Mouse (Mus musculus) forebrain, embryonic 14.5 days (tissue): Measurements from ENCODE around the gene Gm10974. TPM values are rescaled to one million over a fixed set of nuclear protein-coding genes. Genes with fewer than 3 reads are reported as not detected.

Experiments used
- ATAC-seq: fragments of 200-750 bp; cut with Nextera tagmentation; 2 replicates; pipeline ENCODE4 v1.8.0; 2017; ENCODE audit warnings: mild to moderate bottlenecking, moderate library complexity
- DNase-seq: peaks from one replicate; pipeline ENCODE4 v3.0.0-alpha.2; 2015; ENCODE audit warnings: low spot score
- H3K27ac ChIP-seq: fragments of 300-500 bp; sonication (generic); 2 replicates; pipeline ENCODE4 v1.5.1; 2014; ENCODE audit warnings: low read depth, mild to moderate bottlenecking, control low read depth, low read length, moderate library complexity
- H3K27me3 ChIP-seq: fragments of 300-500 bp; sonication (generic); replicated peaks from 2 replicates; pipeline ENCODE4 v1.6.1; 2014; ENCODE audit warnings: low read length, control low read depth, mixed read lengths; ENCODE audit not compliant: control insufficient read depth, insufficient read depth
- H3K36me3 ChIP-seq: fragments of 300-500 bp; sonication (generic); 2 replicates; pipeline ENCODE4 v1.6.1; 2014; ENCODE audit warnings: low read length, control low read depth; ENCODE audit not compliant: control insufficient read depth, insufficient read depth
- H3K4me1 ChIP-seq: fragments of 300-500 bp; sonication (generic); 2 replicates; pipeline ENCODE4 v1.6.1; 2014; ENCODE audit warnings: antibody characterized with exemption, low read length, control low read depth; ENCODE audit not compliant: control insufficient read depth, insufficient read depth
- H3K4me2 ChIP-seq: fragments of 300-500 bp; sonication (generic); 2 replicates; pipeline ENCODE4 v1.6.1; 2014; ENCODE audit warnings: mild to moderate bottlenecking, control low read depth, low read length
- H3K4me3 ChIP-seq: fragments of 300-500 bp; sonication (generic); 2 replicates; pipeline ENCODE4 v1.5.1; 2014; ENCODE audit warnings: low read depth, low read length, control low read depth
- H3K9ac ChIP-seq: fragments of 300-500 bp; sonication (generic); 2 replicates; pipeline ENCODE4 v1.6.1; 2014; ENCODE audit warnings: mild to moderate bottlenecking, low read length, control low read depth, moderate library complexity
- H3K9me3 ChIP-seq: fragments of 300-500 bp; sonication (generic); replicated peaks from 2 replicates; pipeline ENCODE4 v1.6.1; 2016; ENCODE audit warnings: low read length, control low read depth, mixed read lengths; ENCODE audit not compliant: control insufficient read depth
- WGBS: fragments of 180-500 bp; shearing (Covaris S2); extraction: QIAGEN DNeasy Blood & Tissue Kit; methylation state at CpG from one replicate; pipeline ENCODE4 v1.1.7; 2014; 5-methylcytosine and 5-hydroxymethylcytosine counted together
- polyA plus RNA-seq: library from polyadenylated mRNA; unstranded; fragments of >200 nt; fragmentation: Nextera tagmentation; extraction: Ambion mirVana; gene quantifications from 2 replicates; pipeline ENCODE4 v1.2.1, GENCODE M21; 2014

Gene Gm10974
- polyA plus RNA-seq, 1 experiment from 2014 or later: not detected

- Histone ChIP-seq H3K9ac (no peak overlapping the region), H3K27ac (no peak overlapping the region), H3K4me3 (no peak overlapping the region), H3K27me3 (no peaks in the 10 kb centered on the region), H3K4me1 (no peaks in the 10 kb centered on the region), H3K4me2 (no peak overlapping the region), H3K9me3 (no peaks in the 10 kb centered on the region), H3K36me3 (no peaks in the 10 kb centered on the region)
- ATAC-seq (no peak), DNase-seq (no peak)
- 82% methylated on average over 6 of the region's 6 CpGs for WGBS
Observed at GRCm38 (mm10) chr7:66370970-66371369, 5.3 kb downstream of the Gm10974 start.

- no peak overlapping the region for H3K9ac ChIP-seq
- ATAC-seq (no peak), DNase-seq (no peak)
- H3K4me3 ChIP-seq: no peak overlapping the region
- no peaks in the 10 kb centered on the region for H3K36me3 ChIP-seq
- H3K4me2 ChIP-seq: no peak overlapping the region
- no peaks in the 10 kb centered on the region for H3K4me1 ChIP-seq
- 98% methylated on average over 3 of the region's 3 CpGs for WGBS
- H3K27ac ChIP-seq: no peak overlapping the region
- H3K27me3 ChIP-seq: no peaks in the 10 kb centered on the region
- no peaks in the 10 kb centered on the region for H3K9me3 ChIP-seq
Observed at GRCm38 (mm10) chr7:66373391-66373790, 7.7 kb downstream of the Gm10974 start.

- ATAC-seq (no peak), DNase-seq (no peak)
- Histone ChIP-seq H3K9me3 (no peaks in the 10 kb centered on the region), H3K36me3 (no peaks in the 10 kb centered on the region), H3K27ac (no peak overlapping the region), H3K4me1 (no peaks in the 10 kb centered on the region), H3K4me3 (no peak overlapping the region), H3K4me2 (no peak overlapping the region), H3K27me3 (no peaks in the 10 kb centered on the region), H3K9ac (no peak overlapping the region)
- 87% methylated on average over 4 of the region's 4 CpGs for WGBS
Observed at GRCm38 (mm10) chr7:66375736-66376135, 10.0 kb downstream of the Gm10974 start.

- ATAC-seq (no peak), DNase-seq (no peak)
- H3K9ac ChIP-seq: no peak overlapping the region
- H3K9me3 ChIP-seq: no peaks in the 10 kb centered on the region
- H3K27ac ChIP-seq: no peak overlapping the region
- H3K36me3 ChIP-seq: no peaks in the 10 kb centered on the region
- WGBS: 84% methylated on average over 10 of the region's 10 CpGs
- H3K27me3 ChIP-seq: no peaks in the 10 kb centered on the region
- H3K4me2 ChIP-seq: no peak overlapping the region
- no peaks in the 10 kb centered on the region for H3K4me1 ChIP-seq
- no peak overlapping the region for H3K4me3 ChIP-seq
Observed at GRCm38 (mm10) chr7:66376560-66376959, 10.9 kb downstream of the Gm10974 start.

GRCm38 (mm10) chr7:66384213-66384612 lies 18.5 kb downstream of the Gm10974 start:
- WGBS: 81% methylated on average over 5 of the region's 5 CpGs
- Histone ChIP-seq H3K27ac (no peak overlapping the region), H3K36me3 (no peaks in the 10 kb centered on the region), H3K4me3 (no peak overlapping the region), H3K27me3 (peaks cover 7% of the 10 kb centered on the region; the same call in 1 of the 2 replicates), H3K9ac (no peak overlapping the region), H3K9me3 (no peaks in the 10 kb centered on the region), H3K4me2 (no peak overlapping the region), H3K4me1 (peaks cover 13% of the 10 kb centered on the region; the same call in 1 of the 2 replicates)
- ATAC-seq (no peak), DNase-seq (no peak)

GRCm38 (mm10) chr7:66384891-66385290 lies 19.2 kb downstream of the Gm10974 start:
- no peak overlapping the region for H3K9ac ChIP-seq
- peaks cover 7% of the 10 kb centered on the region; the same call in 1 of the 2 replicates for H3K27me3 ChIP-seq
- H3K9me3 ChIP-seq: no peaks in the 10 kb centered on the region
- H3K4me3 ChIP-seq: no peak overlapping the region
- H3K36me3 ChIP-seq: no peaks in the 10 kb centered on the region
- H3K27ac ChIP-seq: no peak overlapping the region
- ATAC-seq: no peak
- peaks cover 13% of the 10 kb centered on the region; the same call in 1 of the 2 replicates for H3K4me1 ChIP-seq
- 91% methylated on average over 8 of the region's 8 CpGs for WGBS
- DNase-seq: no peak
- H3K4me2 ChIP-seq: no peak overlapping the region

- ATAC-seq (no peak), DNase-seq (no peak)
- Histone ChIP-seq H3K4me1 (peaks cover 13% of the 10 kb centered on the region; the same call in 1 of the 2 replicates), H3K27me3 (peaks cover 7% of the 10 kb centered on the region; the same call in 1 of the 2 replicates), H3K9ac (no peak overlapping the region), H3K4me3 (no peak overlapping the region), H3K27ac (no peak overlapping the region), H3K9me3 (no peaks in the 10 kb centered on the region), H3K4me2 (no peak overlapping the region), H3K36me3 (no peaks in the 10 kb centered on the region)
- 95% methylated on average over 11 of the region's 12 CpGs for WGBS
Observed at GRCm38 (mm10) chr7:66385826-66386225, 20.1 kb downstream of the Gm10974 start.

- Histone ChIP-seq H3K27ac (no peak overlapping the region), H3K4me1 (peaks cover 13% of the 10 kb centered on the region; the same call in 1 of the 2 replicates), H3K4me2 (no peak overlapping the region), H3K27me3 (peaks cover 7% of the 10 kb centered on the region; the same call in 1 of the 2 replicates), H3K4me3 (no peak overlapping the region), H3K9me3 (no peaks in the 10 kb centered on the region), H3K9ac (no peak overlapping the region), H3K36me3 (no peaks in the 10 kb centered on the region)
- DNase-seq: no peak
- no peak for ATAC-seq
- 95% methylated on average over 6 of the region's 6 CpGs for WGBS
Observed at GRCm38 (mm10) chr7:66386411-66386810, 20.7 kb downstream of the Gm10974 start.

GRCm38 (mm10) chr7:66387419-66387812 lies 21.7 kb downstream of the Gm10974 start:
- H3K4me3 ChIP-seq: peak overlapping the region; percentile 48
- H3K4me1 ChIP-seq: peaks cover 13% of the 10 kb centered on the region; the same call in 1 of the 2 replicates
- peak overlapping the region; percentile 68 for H3K9ac ChIP-seq
- peak; percentile 11 for DNase-seq
- H3K27ac ChIP-seq: no peak overlapping the region
- H3K36me3 ChIP-seq: no peaks in the 10 kb centered on the region
- ATAC-seq: no peak; the same call in 1 of the 2 replicates
- peak overlapping the region; percentile 96 for H3K4me2 ChIP-seq
- 2% methylated on average over 13 of the region's 13 CpGs for WGBS
- H3K9me3 ChIP-seq: no peaks in the 10 kb centered on the region
- H3K27me3 ChIP-seq: peaks cover 7% of the 10 kb centered on the region; the same call in 1 of the 2 replicates
